Mouse (Mus musculus): ENCODE data around the gene Rnf220. TPM values are rescaled to one million over a fixed set of nuclear protein-coding genes. Genes with fewer than 3 reads are reported as not detected.
A peak's percentile ranks its signal among the peaks of the same experiment; 100 is the strongest.

Rnf220 gene
- 109 and 114 TPM in 2 replicates for polyA plus RNA-seq (2015; fragmentation: Nextera tagmentation; extraction: Ambion mirVana)

- peaks cover 29% of the 10 kb centered on the region for H3K4me1 ChIP-seq (ENCODE audit: control insufficient read depth, insufficient read depth, low read depth, low read length)
- H3K4me3 ChIP-seq (ENCODE audit: low read length) = peak within 1 kb of the TSS; percentile 47
- H3K9me3 ChIP-seq (ENCODE audit: control insufficient read depth, low read length) = no peaks in the 10 kb centered on the region; the same call in 1 of the 2 replicates
- peak within 1 kb of the TSS; percentile 75 for H3K4me2 ChIP-seq (ENCODE audit: low read length)
- peaks cover 16% of the 10 kb centered on the region for H3K27me3 ChIP-seq (replicated peaks; ENCODE audit: control insufficient read depth, insufficient read depth, low read length)
- H3K9ac ChIP-seq (ENCODE audit: low read depth, low read length) = peak within 1 kb of the TSS; percentile 66
- peak within 1 kb of the TSS; percentile 72 for H3K27ac ChIP-seq (ENCODE audit: low read depth, low read length)
- under 1% methylated on average over 42 of the region's 42 CpGs for WGBS
- peak; percentile 93 for ATAC-seq
- H3K36me3 ChIP-seq (ENCODE audit: control insufficient read depth, insufficient read depth, low read length) = no peaks in the 10 kb centered on the region
These were observed at the start of gene Rnf220 for GRCm38 (mm10) chr4:117496482-117497165. Gene Rnf220 (minus strand): TSS chr4:117497052.

DNA sequence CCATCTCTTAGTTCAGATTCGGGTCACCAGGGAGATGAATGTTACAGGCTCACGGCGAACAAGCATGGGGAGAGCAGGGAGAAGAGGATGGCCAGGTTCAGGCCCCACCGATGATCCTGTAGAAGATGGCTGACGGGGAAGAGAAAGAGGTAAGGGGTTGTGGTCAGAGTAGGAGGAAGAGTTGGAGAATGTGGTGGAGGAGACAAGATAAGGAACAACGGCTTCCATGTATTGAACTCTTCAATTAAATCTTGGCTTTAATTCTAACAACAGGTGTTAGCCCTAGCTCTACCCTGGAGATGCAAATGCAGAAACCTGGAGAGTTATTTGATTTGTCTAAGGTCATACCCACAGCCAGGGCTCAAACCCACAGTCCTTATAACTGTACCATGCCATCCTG is 49.8 kb upstream of the Rnf220 start:
- WGBS = 92% methylated on average over 6 of the region's 6 CpGs
- no peaks in the 10 kb centered on the region for H3K9me3 ChIP-seq (ENCODE audit: control insufficient read depth, low read length)
- H3K27ac ChIP-seq (ENCODE audit: low read depth, low read length) = no peak overlapping the region
- no peaks in the 10 kb centered on the region for H3K27me3 ChIP-seq (replicated peaks; ENCODE audit: control insufficient read depth, insufficient read depth, low read length)
- no peak overlapping the region for H3K4me3 ChIP-seq (ENCODE audit: low read length)
- H3K9ac ChIP-seq (ENCODE audit: low read depth, low read length) = no peak overlapping the region
- H3K4me2 ChIP-seq (ENCODE audit: low read length) = no peak overlapping the region
- H3K36me3 ChIP-seq (ENCODE audit: control insufficient read depth, insufficient read depth, low read length) = no peaks in the 10 kb centered on the region
- H3K4me1 ChIP-seq (ENCODE audit: control insufficient read depth, insufficient read depth, low read depth, low read length) = peaks cover 11% of the 10 kb centered on the region
- no peak for ATAC-seq

DNA sequence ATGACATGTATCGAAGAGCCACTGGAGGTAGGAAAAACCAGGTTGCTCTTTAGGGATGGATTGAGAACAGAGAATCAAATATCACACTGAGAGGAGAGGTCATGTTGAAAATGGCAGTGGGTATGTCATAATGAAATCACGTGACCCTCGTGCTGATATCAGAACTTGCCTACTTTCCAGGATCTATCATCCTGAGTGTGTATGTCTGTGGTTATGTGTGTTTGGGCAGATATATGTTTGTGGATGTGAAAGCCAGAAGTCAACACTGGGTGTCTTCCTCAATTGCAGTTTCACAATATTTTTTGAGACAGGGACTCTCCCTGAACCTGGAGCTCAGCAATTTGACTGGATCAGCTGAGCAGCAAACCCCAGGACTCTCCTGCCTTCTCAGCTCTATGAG is 48.6 kb upstream of the Rnf220 start:
- ATAC-seq = no peak
- Histone ChIP-seq H3K4me1 (ENCODE audit: control insufficient read depth, insufficient read depth, low read depth, low read length) (0 out of 2 replicates have a peak, but pooled peaks cover 4% of the 10 kb centered on the region), H3K27ac (ENCODE audit: low read depth, low read length) (no peak overlapping the region), H3K36me3 (ENCODE audit: control insufficient read depth, insufficient read depth, low read length) (no peaks in the 10 kb centered on the region), H3K9ac (ENCODE audit: low read depth, low read length) (no peak overlapping the region), H3K4me2 (ENCODE audit: low read length) (no peak overlapping the region), H3K27me3 (replicated peaks; ENCODE audit: control insufficient read depth, insufficient read depth, low read length) (no peaks in the 10 kb centered on the region), H3K4me3 (ENCODE audit: low read length) (no peak overlapping the region), H3K9me3 (ENCODE audit: control insufficient read depth, low read length) (no peaks in the 10 kb centered on the region)
- WGBS = 84% methylated on average over 3 of the region's 3 CpGs

DNA sequence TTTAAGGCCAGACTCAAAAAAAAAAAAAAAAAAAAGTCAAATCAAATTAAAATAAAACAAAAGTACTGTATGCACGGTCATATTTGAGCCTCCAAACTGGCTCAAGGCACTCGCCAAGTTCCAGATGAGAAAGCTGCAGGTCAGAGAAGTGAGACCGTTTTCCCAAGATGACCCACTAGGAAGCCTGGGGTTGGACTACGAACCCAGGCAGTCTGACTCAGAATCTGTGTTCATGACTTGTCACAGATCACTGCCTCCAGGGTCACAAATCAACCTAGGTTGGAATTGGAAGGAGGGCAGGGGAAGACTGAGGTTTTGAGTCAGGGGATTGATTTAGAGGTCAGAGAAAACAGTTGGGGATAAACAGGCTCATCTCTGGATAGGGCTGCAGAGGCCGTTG is 43.7 kb upstream of the Rnf220 start:
- WGBS = 74% methylated on average over 5 of the region's 5 CpGs
- H3K4me2 ChIP-seq (ENCODE audit: low read length) = no peak overlapping the region
- H3K27ac ChIP-seq (ENCODE audit: low read depth, low read length) = no peak overlapping the region
- no peak overlapping the region for H3K9ac ChIP-seq (ENCODE audit: low read depth, low read length)
- H3K4me3 ChIP-seq (ENCODE audit: low read length) = no peak overlapping the region
- H3K9me3 ChIP-seq (ENCODE audit: control insufficient read depth, low read length) = no peaks in the 10 kb centered on the region
- no peak for ATAC-seq
- no peaks in the 10 kb centered on the region for H3K36me3 ChIP-seq (ENCODE audit: control insufficient read depth, insufficient read depth, low read length)
- H3K4me1 ChIP-seq (ENCODE audit: control insufficient read depth, insufficient read depth, low read depth, low read length) = no peaks in the 10 kb centered on the region
- peaks cover 3% of the 10 kb centered on the region; the same call in 1 of the 2 replicates for H3K27me3 ChIP-seq (replicated peaks; ENCODE audit: control insufficient read depth, insufficient read depth, low read length)

DNA sequence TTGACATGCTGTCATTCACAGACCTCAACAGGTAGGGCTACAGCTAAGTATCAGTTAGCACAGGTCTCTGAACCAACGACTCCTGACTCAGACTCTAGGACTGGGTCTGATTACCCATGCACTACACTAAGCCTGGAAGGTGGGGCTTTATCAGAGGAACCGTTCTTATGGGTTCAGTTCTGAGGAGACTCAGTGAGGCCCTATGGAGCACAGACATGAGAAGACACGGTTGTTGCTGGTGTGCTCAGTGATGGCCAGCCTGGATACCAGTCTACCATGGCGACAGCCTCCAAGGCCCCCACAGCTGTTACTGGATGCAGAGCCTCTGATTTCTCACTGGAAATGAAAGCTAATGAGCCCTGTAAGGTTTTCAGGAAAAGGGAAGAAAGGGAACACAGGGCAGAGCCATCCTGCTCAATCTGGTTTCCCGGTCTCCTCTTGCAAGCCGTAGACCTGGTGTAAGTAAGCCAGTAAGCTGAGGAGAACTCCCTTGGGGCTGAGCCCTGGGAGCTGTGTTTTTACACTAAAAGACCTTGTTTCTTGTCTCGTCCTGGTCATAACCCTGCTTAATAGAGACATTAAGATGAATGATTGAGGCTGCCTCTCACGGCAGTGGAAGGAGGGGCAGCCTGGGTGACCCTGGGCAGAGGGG is 42.6 kb upstream of the Rnf220 start:
- H3K9me3 ChIP-seq (ENCODE audit: control insufficient read depth, low read length) = no peaks in the 10 kb centered on the region
- no peak overlapping the region for H3K4me3 ChIP-seq (ENCODE audit: low read length)
- peaks cover 3% of the 10 kb centered on the region; the same call in 1 of the 2 replicates for H3K27me3 ChIP-seq (replicated peaks; ENCODE audit: control insufficient read depth, insufficient read depth, low read length)
- 61% methylated on average over 8 of the region's 8 CpGs for WGBS
- no peak for ATAC-seq
- no peaks in the 10 kb centered on the region for H3K4me1 ChIP-seq (ENCODE audit: control insufficient read depth, insufficient read depth, low read depth, low read length)
- H3K36me3 ChIP-seq (ENCODE audit: control insufficient read depth, insufficient read depth, low read length) = no peaks in the 10 kb centered on the region
- H3K9ac ChIP-seq (ENCODE audit: low read depth, low read length) = no peak overlapping the region
- H3K4me2 ChIP-seq (ENCODE audit: low read length) = no peak overlapping the region
- H3K27ac ChIP-seq (ENCODE audit: low read depth, low read length) = no peak overlapping the region

GRCm38 (mm10) chr4:117537002-117537401 is 40.1 kb upstream of the Rnf220 start:
- no peak for ATAC-seq
- peaks cover 3% of the 10 kb centered on the region; the same call in 1 of the 2 replicates for H3K27me3 ChIP-seq (replicated peaks; ENCODE audit: control insufficient read depth, insufficient read depth, low read length)

DNA sequence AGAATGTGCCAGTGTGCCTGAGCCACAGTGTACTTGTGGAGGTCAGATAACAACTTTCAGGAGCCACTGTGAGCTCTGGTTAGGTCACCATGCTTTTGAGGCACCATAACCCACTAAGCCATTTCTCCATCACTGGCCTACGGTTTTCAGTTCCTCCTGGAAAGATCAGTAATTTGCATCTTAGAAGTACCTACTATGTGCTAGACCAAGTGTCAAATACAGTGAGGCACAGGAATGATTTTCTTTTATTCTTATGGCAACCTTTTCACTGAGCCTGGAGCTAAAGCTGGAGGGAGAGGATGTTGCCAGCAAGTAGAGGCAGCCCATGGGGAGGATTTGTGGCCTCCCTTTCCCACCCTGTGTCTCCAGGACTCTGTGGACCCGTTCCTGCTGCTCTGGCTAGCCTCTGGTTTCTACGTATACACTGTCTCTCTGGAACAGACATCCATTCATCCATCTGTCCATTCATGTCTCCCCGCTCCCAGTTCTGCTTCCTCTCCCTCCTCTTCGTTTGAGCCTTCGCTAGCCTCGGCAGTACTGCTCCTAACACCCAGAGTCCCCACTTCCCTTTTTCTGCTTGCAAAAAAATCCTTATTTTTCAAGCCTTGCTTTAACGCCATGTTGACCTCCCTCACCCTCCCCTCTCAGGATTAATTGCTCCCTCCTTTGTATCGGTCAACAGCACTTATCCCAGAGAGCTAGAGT is 38.8 kb upstream of the Rnf220 start:
- H3K27ac ChIP-seq (ENCODE audit: low read depth, low read length) = no peak overlapping the region
- 59% methylated on average over 9 of the region's 9 CpGs for WGBS
- peaks cover 3% of the 10 kb centered on the region; the same call in 1 of the 2 replicates for H3K27me3 ChIP-seq (replicated peaks; ENCODE audit: control insufficient read depth, insufficient read depth, low read length)
- H3K4me3 ChIP-seq (ENCODE audit: low read length) = no peak overlapping the region
- H3K36me3 ChIP-seq (ENCODE audit: control insufficient read depth, insufficient read depth, low read length) = no peaks in the 10 kb centered on the region
- no peak overlapping the region for H3K9ac ChIP-seq (ENCODE audit: low read depth, low read length)
- H3K4me2 ChIP-seq (ENCODE audit: low read length) = no peak overlapping the region
- no peaks in the 10 kb centered on the region for H3K4me1 ChIP-seq (ENCODE audit: control insufficient read depth, insufficient read depth, low read depth, low read length)
- ATAC-seq = no peak
- no peaks in the 10 kb centered on the region for H3K9me3 ChIP-seq (ENCODE audit: control insufficient read depth, low read length)

More at GRCm38 (mm10) chr4:117537002-117537401, 40.1 kb upstream of the Rnf220 start:
- Histone ChIP-seq H3K4me3 (ENCODE audit: low read length) (no peak overlapping the region), H3K36me3 (ENCODE audit: control insufficient read depth, insufficient read depth, low read length) (no peaks in the 10 kb centered on the region), H3K27ac (ENCODE audit: low read depth, low read length) (no peak overlapping the region), H3K9ac (ENCODE audit: low read depth, low read length) (no peak overlapping the region), H3K4me2 (ENCODE audit: low read length) (no peak overlapping the region), H3K4me1 (ENCODE audit: control insufficient read depth, insufficient read depth, low read depth, low read length) (no peaks in the 10 kb centered on the region), H3K9me3 (ENCODE audit: control insufficient read depth, low read length) (no peaks in the 10 kb centered on the region)
- WGBS = 79% methylated on average over 7 of the region's 7 CpGs

DNA sequence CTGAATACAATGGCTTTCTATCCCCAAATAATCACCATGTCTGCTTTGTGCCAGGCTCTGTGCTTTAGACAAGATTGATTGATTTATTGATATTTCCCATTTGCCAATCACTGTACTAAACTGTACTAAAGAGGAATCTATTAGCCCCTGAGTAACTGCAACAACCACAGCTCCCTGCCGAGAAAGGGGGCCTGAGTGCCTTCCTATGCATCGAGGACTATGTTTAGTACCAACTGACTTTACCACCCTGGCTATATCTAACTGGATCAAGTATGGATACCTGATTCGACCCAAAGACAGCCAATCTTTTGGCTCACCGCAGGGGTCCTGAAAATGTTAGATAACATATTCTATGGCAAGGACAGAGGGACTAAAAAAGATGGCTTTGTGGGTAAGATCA is 33.0 kb upstream of the Rnf220 start:
- Histone ChIP-seq H3K27ac (ENCODE audit: low read depth, low read length) (no peak overlapping the region), H3K36me3 (ENCODE audit: control insufficient read depth, insufficient read depth, low read length) (no peaks in the 10 kb centered on the region), H3K9me3 (ENCODE audit: control insufficient read depth, low read length) (no peaks in the 10 kb centered on the region), H3K4me1 (ENCODE audit: control insufficient read depth, insufficient read depth, low read depth, low read length) (no peaks in the 10 kb centered on the region), H3K4me2 (ENCODE audit: low read length) (no peak overlapping the region), H3K27me3 (replicated peaks; ENCODE audit: control insufficient read depth, insufficient read depth, low read length) (0 out of 2 replicates have a peak, but pooled peaks cover 5% of the 10 kb centered on the region), H3K4me3 (ENCODE audit: low read length) (no peak overlapping the region), H3K9ac (ENCODE audit: low read depth, low read length) (no peak overlapping the region)
- WGBS = 50% methylated on average over 4 of the region's 4 CpGs
- ATAC-seq = no peak

DNA sequence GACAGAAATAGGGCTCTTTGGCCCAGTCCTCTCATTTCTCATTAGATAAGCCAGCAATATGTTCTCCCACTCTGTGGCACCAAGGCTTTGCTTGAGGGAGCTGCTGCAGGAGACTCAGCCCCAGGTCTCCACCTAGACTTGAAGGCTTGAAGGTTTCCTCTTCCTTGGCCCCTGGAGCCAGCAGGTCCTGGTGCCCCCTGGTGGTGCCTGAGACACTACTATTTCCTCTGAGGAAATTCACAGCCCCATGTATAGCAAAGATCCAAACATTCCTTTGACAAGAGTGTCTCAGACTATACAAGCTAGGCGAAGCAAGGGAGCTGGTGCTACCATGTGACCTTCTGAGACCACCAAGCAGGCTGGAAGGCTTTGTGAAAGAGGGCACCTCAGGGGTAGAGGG is 31.1 kb upstream of the Rnf220 start:
- Histone ChIP-seq H3K27ac (ENCODE audit: low read depth, low read length) (no peak overlapping the region), H3K9ac (ENCODE audit: low read depth, low read length) (no peak overlapping the region), H3K4me1 (ENCODE audit: control insufficient read depth, insufficient read depth, low read depth, low read length) (no peaks in the 10 kb centered on the region), H3K9me3 (ENCODE audit: control insufficient read depth, low read length) (no peaks in the 10 kb centered on the region), H3K36me3 (ENCODE audit: control insufficient read depth, insufficient read depth, low read length) (no peaks in the 10 kb centered on the region), H3K4me3 (ENCODE audit: low read length) (no peak overlapping the region), H3K27me3 (replicated peaks; ENCODE audit: control insufficient read depth, insufficient read depth, low read length) (peaks cover 5% of the 10 kb centered on the region; the same call in 1 of the 2 replicates), H3K4me2 (ENCODE audit: low read length) (no peak overlapping the region)
- WGBS = 21% methylated on average over 1 of the region's 1 CpGs
- no peak for ATAC-seq

Data from hindbrain, embryonic 16.5 days (tissue).